Mouse (Mus musculus) adrenal gland, adult (tissue): Measurements from ENCODE around the gene Igtp.
"Not testable (repeated sequence)": the region's sequence is repeated elsewhere in the genome, so short reads cannot be mapped to it uniquely, and the experiment has no call there.

Experiments
- DNase-seq, 2 experiments: peaks; one replicate each; pipeline ENCODE4 v3.0.0; 2022 to 2023; ENCODE audit warnings: low spot score in 1 of 2; ENCODE audit not compliant: inconsistent age in 2 of 2

Gene Igtp

DNA sequence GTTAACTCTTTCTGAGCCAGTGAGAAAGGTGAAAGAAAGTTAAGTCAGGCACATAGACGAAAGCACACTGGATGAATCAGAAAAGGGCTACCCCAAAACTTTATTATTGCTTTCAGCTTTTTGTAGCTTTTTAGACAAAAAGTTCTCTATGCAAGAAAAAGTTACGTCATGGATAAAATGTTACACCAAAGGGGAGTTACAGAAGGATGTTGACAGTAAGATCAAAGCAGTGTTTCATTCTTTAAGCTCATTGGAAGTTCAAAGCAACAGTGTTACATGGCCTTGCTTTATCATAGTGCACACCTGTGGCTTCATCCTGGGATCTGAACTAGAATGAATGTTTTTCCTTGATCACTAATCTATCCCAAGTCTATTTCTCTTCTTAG, 12.3 kb downstream of the Igtp start:
- no peak for DNase-seq

DNA sequence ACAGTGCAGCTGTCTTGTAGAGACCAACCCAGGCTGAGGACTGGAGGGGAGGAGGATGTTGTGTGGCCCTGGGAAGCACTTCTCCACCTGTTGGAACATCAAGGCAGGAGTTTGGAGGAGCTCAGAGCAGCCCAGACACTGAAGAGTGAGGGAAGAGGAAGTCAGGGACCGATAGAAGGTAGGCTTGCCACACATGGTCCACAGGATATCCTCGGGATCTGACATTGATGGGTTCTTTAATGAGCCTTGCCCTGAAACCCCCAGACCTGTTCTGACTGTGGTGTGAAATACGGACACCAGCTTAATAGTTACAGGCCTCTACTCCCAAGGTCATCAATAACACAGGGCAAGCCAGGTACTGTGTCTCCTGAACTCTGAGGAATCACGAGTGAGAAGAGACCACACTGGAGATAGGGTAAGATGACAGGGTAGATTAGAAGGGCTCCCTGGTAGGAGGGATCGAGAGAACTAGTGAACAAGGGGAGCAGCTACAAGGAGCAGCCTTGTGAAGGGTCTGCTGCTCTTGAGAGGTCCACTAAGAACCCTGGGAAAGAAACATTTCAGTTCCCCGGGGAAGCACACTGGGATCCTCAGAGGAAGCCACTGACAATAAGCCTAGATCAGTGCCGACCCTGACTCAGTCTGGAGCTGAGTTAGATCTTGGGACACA, 14.5 kb downstream of the Igtp start:
- DNase-seq: peak in 1 of 2 experiments; percentile 56

DNA sequence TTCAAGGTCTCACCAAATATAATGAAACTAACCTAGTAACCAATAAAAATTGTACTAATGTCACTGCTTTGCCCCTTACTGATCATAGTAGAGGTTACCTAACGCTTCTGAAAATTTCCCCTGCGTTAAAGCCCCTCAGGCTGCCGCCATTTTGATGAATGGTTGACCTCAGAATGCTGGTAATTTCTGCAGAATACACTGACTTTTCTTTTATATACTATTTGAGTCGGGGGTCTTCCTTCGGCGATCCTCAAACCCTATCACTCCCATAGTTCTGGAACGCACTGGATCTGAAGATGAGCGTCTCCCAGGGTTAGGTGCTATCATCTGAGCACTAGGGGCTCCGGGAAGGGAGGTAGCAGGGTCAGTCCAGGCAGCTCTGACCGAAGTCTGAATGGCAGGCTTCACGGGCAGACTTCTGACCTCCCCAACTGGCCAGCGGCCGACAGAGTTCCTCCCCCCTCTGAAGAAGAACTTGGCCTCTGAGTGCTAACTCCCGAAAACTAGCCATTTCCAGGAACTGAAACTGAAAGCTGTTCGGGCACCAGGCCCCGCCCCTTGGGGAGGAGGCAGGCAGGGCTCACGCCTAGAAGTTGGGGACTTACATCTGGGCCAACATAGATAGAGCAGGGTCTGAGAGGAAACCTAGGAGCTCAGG, 15.2 kb downstream of the Igtp start:
- peak; percentile 91 to 97 for DNase-seq

DNA sequence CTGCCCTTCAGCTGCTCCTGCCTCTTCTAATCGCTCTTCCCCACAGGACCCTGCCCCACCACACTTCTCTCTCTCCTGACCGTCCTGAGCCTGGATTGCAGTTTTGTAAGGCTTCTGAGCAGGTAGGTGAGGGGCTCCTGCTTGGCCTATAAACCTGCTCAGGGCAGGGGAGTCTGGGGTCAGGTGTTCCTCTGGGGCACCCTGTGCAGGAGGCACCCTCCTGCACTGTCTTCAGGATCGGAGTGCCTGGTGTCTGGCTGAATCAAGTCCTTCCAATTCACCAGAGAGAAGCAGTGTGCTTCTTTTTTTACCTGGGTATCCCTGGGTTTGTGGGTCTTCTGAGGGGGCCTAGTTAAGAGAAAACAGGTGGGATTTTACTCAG, 15.7 kb downstream of the Igtp start:
- DNase-seq: not testable (repeated sequence)

- peak in 1 of 2 experiments; percentile 48 for DNase-seq
Measured at GRCm38 (mm10) chr11:58215814-58216213, 16.5 kb downstream of the Igtp start.

GRCm38 (mm10) chr11:58216823-58217222, 17.5 kb downstream of the Igtp start:
- no peak for DNase-seq

- no peak for DNase-seq
Measured at GRCm38 (mm10) chr11:58223751-58224150, 24.4 kb downstream of the Igtp start.

- DNase-seq: peak in 1 of 2 experiments; percentile 49
Measured at GRCm38 (mm10) chr11:58224313-58224712, 25.0 kb downstream of the Igtp start.

DNA sequence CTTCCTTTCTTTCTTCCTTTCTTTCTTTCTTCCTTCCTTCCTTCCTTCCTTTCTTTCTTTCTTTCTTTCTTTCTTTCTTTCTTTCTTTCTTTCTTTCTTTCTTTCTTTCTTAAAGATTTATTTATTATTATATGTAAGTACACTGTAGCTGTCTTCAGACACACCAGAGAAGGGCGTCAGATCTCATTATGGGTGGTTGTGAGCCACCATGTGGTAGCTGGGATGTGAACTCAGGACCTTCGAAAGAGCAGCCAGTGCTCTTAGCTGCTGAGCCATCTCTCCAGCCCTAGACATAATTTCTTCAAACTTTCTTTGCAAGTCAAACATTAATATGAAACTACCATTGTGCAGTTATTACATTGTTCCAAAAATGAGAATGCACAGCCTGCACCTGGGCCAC, 25.5 kb downstream of the Igtp start:
- not testable (repeated sequence) for DNase-seq

DNA sequence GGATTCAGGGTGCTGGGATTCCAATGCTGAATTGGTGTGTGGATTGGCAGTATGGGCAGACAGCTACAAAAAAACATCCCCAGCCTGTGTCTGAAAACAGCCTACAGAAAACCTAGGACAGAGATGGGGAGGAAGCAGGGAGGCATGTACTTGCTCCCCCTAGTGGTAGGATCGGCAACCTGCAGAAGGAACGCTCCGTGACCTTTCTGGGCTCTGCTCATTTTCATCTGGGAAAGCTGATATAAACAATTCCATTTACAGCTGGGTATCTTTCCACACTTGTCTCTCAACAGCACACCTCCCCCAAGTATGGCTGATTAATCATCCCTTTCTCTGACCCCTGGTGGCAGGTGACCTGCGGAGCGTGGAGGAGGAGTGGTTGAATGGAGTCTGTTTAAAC, 26.3 kb downstream of the Igtp start:
- DNase-seq: peak; percentile 77 to 93

GRCm38 (mm10) chr11:58226425-58226824, 27.1 kb downstream of the Igtp start:
- DNase-seq: no peak

GRCm38 (mm10) chr11:58228021-58228420, 28.7 kb downstream of the Igtp start:
- not testable (repeated sequence) for DNase-seq

GRCm38 (mm10) chr11:58230396-58230910, 31.1 kb downstream of the Igtp start:
- no peak for DNase-seq

DNA sequence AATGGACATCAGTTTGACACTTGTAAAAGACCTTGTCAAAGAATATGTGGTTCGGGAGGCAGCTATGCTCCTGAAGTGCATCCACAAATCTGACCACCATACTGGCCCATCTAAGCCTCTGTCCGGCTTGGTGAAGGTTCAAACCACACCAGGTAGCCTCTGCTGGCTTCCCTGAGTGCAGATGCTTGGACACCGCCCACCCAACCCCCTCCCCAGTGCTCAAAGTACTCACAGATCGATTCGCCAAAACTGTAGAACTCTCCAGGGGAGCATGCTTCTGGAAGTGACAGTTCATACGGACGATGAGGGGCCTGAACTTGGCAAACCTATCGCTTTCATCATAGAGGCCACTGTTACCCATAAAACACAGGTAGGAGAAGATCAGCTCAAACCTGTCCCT, 31.8 kb downstream of the Igtp start:
- no peak for DNase-seq

DNA sequence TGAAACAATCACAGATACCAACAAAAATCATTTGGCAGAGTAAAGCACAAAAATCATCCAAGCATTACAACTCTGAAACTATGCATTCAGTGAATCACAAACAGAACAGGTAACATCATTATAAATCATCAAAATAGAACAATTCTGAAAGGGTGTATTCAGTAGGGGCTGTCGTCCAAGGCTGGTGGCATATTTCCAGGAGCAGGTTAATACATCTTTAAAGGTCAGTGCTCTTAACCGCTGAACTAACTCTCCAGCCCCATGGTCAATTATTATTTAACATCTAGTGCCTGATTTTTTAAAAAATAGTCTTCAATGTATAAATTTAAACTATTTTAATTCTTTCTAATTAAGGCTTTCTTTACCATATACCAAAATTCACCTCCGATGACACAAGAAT, 35.2 kb downstream of the Igtp start:
- not testable (repeated sequence) for DNase-seq

DNA sequence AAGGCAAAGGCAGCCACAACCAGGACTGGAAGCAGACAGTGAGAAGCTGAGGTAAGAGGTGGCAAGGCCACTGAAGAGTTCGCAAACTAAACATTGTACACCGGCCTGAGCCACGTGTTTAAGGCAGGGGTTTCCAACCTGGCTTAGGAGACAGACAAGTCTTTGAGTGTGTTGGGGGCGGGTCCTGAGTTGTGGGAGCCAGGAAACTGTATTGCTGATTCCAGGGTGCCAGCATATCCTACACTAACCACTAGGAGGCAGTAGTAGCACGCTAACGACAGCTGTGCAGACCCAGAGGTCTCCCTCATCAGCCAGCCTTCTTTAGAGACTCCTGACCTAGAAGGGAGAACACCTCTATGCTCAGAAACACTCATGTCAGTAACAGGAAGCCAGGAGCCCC, 35.8 kb downstream of the Igtp start:
- peak in 1 of 2 experiments; percentile 61 for DNase-seq

- peak; percentile 59 to 85 for DNase-seq
Measured at GRCm38 (mm10) chr11:58238840-58239791, 39.8 kb downstream of the Igtp start.

GRCm38 (mm10) chr11:58247294-58247693, 47.9 kb downstream of the Igtp start:
- no peak for DNase-seq

DNA sequence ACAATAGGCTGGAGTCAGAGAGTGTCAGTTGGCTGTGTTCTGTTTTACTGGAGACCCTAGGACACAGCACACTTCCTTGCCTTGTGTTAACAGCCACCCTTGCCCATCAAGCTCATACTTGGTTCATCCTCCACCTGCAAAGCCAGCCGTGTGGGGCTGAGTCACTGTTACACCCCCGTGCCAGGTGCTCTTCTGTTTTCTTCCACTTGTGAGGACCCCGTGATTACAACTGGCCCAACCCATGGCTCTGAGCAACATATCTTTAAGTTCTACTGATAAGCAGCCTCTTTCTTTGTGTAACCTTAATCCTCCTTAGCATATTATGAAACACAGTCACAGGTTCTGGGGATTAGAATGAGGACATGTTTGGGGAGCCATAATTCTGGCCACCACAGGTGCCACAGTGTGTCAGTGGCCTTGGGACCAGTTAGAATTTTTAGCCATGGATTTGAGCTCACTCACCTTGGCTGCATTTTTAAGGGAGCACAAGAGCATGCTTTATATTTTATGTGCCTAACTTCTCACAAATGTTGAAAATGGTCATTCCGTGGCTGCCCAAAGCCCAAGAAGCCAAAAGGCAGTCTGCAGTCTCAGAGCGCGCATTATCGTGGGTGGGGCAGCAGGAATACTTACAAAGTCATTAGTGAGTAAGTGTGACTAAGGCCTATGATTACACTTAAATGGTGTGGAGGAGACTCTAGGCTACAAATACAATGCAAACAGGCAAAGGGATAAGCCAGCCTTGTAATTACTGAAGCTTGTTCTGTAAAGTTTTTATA, 50.0 kb downstream of the Igtp start:
- DNase-seq: no peak

DNA sequence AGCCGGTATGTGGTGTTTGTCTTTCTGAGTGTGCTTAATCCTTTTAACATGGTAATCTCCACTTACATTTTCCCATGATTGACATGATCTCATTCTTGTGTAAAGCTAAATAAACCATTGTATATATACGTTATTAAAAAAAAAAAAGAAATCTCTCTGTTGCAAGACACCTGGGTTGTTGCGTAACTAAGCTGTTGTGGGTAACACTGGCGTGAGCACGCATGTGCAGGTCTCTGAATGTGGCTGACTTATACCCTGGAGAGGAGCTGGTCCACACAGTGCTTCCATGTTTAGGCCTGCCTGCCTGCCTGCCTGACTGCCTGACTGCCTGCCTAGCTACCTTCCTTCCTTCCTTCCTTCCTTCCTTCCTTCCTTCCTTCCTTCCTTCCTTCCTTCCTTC, 51.2 kb downstream of the Igtp start:
- DNase-seq: no peak

DNA sequence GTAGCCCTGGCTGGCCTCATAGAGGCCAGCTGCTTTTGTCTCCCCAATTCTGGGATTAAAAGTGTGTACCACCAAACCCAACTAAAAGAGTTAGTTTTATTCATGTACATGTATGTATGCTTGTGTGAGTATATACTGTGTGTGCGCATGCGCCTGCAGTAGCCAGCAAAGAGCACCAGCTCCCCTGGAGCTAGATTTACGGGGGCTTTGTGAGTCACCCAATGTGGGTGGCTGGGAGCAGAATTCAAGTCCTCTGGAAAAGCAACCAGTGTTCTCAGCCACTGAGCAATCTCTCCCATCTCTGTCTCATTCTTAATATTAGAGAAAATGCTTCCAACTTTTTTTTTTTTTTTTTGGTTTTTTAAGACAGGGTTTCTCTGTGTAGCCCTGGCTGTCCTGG, 55.1 kb downstream of the Igtp start:
- no peak for DNase-seq
